Mouse (Mus musculus) forebrain, embryonic 11.5 days (tissue): ENCODE results near the gene Cmtm8. TPM values are rescaled to one million over a fixed set of nuclear protein-coding genes. Genes with fewer than 3 reads are reported as not detected.

Experiments used
- ATAC-seq: fragments of 200-750 bp; cut with Nextera tagmentation; replicated peaks from 2 replicates; pipeline ENCODE4 v1.8.0; 2017; ENCODE audit warnings: moderate TSS enrichment; ENCODE audit not compliant: low FRiP score
- DNase-seq: peaks from one replicate; pipeline ENCODE4 v3.0.0-alpha.2; 2017; ENCODE audit warnings: low spot score
- H3K27ac ChIP-seq: fragments of 300-500 bp; sonication (generic); 2 replicates; pipeline ENCODE4 v1.5.1; 2014; ENCODE audit warnings: low read depth, low read length
- H3K27me3 ChIP-seq: fragments of 300-500 bp; sonication (generic); 2 replicates; pipeline ENCODE4 v1.6.1; 2014; ENCODE audit warnings: mild to moderate bottlenecking, low read length, mixed read lengths; ENCODE audit not compliant: control insufficient read depth, insufficient read depth
- H3K36me3 ChIP-seq: fragments of 300-500 bp; sonication (generic); 2 replicates; pipeline ENCODE4 v1.6.1; 2014; ENCODE audit warnings: mild to moderate bottlenecking, low read length, moderate library complexity, mixed read lengths; ENCODE audit not compliant: control insufficient read depth, insufficient read depth
- H3K4me1 ChIP-seq: fragments of 300-500 bp; sonication (generic); replicated peaks from 2 replicates; pipeline ENCODE4 v1.6.1; 2014; ENCODE audit warnings: low read length, mixed read lengths; ENCODE audit not compliant: control insufficient read depth, insufficient read depth
- H3K4me2 ChIP-seq: fragments of 300-500 bp; sonication (generic); 2 replicates; pipeline ENCODE4 v1.6.1; 2014; ENCODE audit warnings: low read depth, mild to moderate bottlenecking, low read length, moderate library complexity, mixed read lengths; ENCODE audit not compliant: severe bottlenecking
- H3K4me3 ChIP-seq: fragments of 300-500 bp; sonication (generic); 2 replicates; pipeline ENCODE4 v1.5.1; 2014; ENCODE audit warnings: low read depth, low read length
- H3K9ac ChIP-seq: fragments of 300-500 bp; sonication (generic); 2 replicates; pipeline ENCODE4 v1.6.1; 2014; ENCODE audit warnings: low read length
- H3K9me3 ChIP-seq: fragments of 300-500 bp; sonication (generic); 2 replicates; pipeline ENCODE4 v1.6.1; 2016; ENCODE audit warnings: low read length, mixed read lengths; ENCODE audit not compliant: control insufficient read depth
- WGBS: fragments of 180-500 bp; shearing (Covaris S2); extraction: QIAGEN DNeasy Blood & Tissue Kit; methylation state at CpG from one replicate; pipeline ENCODE4 v1.1.7; 2014; 5-methylcytosine and 5-hydroxymethylcytosine counted together
- polyA plus RNA-seq: library from polyadenylated mRNA; unstranded; fragments of >200 nt; fragmentation: Nextera tagmentation; extraction: Ambion mirVana; gene quantifications from 2 replicates; pipeline ENCODE4 v1.2.1, GENCODE M21; 2014

Gene Cmtm8
- polyA plus RNA-seq, 1 experiment from 2014 or later: 19.1 TPM

DNA sequence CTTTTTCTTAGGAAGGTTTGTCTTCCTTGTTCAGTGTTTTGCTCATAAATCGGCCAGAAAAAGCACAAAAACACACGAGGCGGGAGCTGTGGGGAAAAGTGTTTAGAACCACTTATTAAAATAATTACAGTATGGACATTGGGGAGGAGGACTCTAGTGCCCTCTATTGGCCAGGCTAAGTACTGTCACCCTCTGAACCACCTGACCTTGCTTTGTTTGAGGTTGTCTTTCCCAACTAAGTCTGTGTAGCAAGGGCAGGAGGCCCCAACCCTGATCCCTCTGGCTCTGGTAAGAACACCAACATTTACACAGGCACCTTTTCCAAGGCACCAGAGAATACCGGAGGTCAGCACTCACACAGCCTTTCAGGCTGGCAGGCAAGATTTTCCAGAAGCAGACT, 28.6 kb downstream of the Cmtm8 start:
- Histone ChIP-seq H3K27ac (no peak overlapping the region), H3K9me3 (no peaks in the 10 kb centered on the region), H3K4me1 (no peaks in the 10 kb centered on the region), H3K27me3 (no peaks in the 10 kb centered on the region), H3K4me2 (no peak overlapping the region), H3K9ac (no peak overlapping the region), H3K4me3 (no peak overlapping the region), H3K36me3 (no peaks in the 10 kb centered on the region)
- WGBS: 80% methylated on average over 4 of the region's 4 CpGs
- ATAC-seq (no peak), DNase-seq (no peak)

DNA sequence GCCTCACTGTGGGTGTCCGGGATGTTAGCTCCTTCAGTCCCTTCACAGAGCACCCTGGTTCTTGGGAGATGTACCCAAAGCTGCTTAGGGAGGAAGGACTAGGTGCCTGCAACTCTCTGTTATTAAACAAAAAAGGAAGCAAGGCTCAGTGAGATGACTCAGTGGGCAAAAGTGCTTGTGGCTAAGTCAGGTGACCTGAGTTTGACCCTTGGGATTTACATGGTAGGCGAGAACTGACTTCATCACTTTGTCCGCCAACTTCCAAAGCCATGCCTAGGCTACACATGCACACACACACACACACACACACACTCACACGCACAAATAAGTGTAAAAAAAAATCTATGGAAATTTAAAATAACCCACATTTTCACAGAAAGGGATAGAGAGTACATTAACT, 32.0 kb downstream of the Cmtm8 start:
- no peak overlapping the region for H3K4me3 ChIP-seq
- DNase-seq (no peak), ATAC-seq (no peak)
- no peak overlapping the region for H3K9ac ChIP-seq
- no peaks in the 10 kb centered on the region for H3K4me1 ChIP-seq
- no peaks in the 10 kb centered on the region for H3K9me3 ChIP-seq
- H3K4me2 ChIP-seq: no peak overlapping the region
- 91% methylated on average over 4 of the region's 4 CpGs for WGBS
- no peaks in the 10 kb centered on the region for H3K27me3 ChIP-seq
- no peaks in the 10 kb centered on the region for H3K36me3 ChIP-seq
- no peak overlapping the region for H3K27ac ChIP-seq

DNA sequence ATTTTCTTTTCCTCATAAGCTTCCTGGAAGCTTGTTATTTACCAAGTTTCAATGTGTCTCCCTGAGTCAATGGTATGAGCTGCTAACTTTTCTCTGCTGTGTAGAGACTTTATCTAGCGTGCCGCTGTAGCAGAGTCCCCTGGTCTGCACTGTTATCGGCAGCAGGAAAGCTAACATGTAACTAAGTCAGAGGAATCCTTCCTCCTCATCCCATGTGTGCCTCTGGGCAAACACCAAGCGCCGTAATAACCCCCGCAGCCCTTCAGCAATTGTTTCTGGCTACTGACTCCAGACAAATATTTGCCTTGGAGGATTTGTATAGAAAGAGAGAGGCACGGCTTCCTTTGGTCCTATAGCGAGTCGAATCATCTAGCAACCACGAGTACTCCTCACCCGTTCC, 33.1 kb downstream of the Cmtm8 start:
- Histone ChIP-seq H3K9me3 (no peaks in the 10 kb centered on the region), H3K4me1 (no peaks in the 10 kb centered on the region), H3K27me3 (no peaks in the 10 kb centered on the region), H3K4me2 (no peak overlapping the region), H3K27ac (no peak overlapping the region), H3K9ac (no peak overlapping the region), H3K4me3 (no peak overlapping the region), H3K36me3 (no peaks in the 10 kb centered on the region)
- WGBS: 87% methylated on average over 11 of the region's 11 CpGs
- no peak for DNase-seq
- no peak for ATAC-seq

DNA sequence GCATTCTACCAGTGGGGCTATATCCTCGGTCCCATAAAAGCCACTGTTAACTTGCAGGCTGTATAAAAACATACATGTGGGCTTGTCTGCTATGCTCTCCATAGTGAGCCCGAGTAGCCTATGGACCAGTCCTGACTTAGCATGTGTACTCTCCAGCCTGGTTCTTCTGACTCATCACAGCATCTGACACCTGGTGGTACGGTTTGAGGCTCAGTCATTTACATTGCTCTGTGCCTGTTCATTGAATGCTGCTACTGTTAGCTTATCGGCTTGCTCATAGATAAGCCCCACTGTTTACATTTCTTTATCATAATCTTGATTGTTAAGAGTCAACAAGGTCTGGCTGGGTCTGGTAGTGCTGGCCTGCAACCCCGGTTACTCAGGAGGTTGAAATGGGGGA, 35.3 kb downstream of the Cmtm8 start:
- Histone ChIP-seq H3K27ac (no peak overlapping the region), H3K9ac (no peak overlapping the region), H3K27me3 (no peaks in the 10 kb centered on the region), H3K4me2 (no peak overlapping the region), H3K4me1 (no peaks in the 10 kb centered on the region), H3K9me3 (no peaks in the 10 kb centered on the region), H3K4me3 (no peak overlapping the region), H3K36me3 (no peaks in the 10 kb centered on the region)
- no peak for ATAC-seq
- 90% methylated on average over 5 of the region's 5 CpGs for WGBS
- no peak for DNase-seq

DNA sequence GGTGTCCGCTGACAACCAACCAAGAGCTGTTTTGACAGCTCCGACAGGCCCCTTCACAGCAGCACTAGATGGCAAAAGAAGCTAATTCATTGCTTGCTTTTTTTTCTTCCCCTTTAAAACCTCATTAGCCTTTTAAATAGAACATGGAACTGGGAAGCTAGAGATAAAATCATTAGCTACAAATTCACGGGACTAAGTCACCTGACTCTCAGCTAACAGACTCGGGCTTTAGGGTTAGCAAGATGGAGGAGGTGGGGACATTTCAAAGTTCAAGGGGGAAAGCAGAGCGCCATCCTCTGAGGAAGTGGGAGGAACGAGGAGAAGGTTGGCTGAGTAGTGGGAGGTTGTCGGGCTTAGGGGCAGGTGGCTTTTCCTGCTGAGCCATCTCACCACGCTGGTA, 36.7 kb downstream of the Cmtm8 start:
- no peak overlapping the region for H3K4me2 ChIP-seq
- no peak overlapping the region for H3K4me3 ChIP-seq
- no peak overlapping the region for H3K9ac ChIP-seq
- ATAC-seq: no peak
- no peaks in the 10 kb centered on the region for H3K4me1 ChIP-seq
- no peaks in the 10 kb centered on the region for H3K27me3 ChIP-seq
- H3K9me3 ChIP-seq: no peaks in the 10 kb centered on the region
- DNase-seq: no peak
- H3K36me3 ChIP-seq: no peaks in the 10 kb centered on the region
- no peak overlapping the region for H3K27ac ChIP-seq
- 64% methylated on average over 8 of the region's 8 CpGs for WGBS

DNA sequence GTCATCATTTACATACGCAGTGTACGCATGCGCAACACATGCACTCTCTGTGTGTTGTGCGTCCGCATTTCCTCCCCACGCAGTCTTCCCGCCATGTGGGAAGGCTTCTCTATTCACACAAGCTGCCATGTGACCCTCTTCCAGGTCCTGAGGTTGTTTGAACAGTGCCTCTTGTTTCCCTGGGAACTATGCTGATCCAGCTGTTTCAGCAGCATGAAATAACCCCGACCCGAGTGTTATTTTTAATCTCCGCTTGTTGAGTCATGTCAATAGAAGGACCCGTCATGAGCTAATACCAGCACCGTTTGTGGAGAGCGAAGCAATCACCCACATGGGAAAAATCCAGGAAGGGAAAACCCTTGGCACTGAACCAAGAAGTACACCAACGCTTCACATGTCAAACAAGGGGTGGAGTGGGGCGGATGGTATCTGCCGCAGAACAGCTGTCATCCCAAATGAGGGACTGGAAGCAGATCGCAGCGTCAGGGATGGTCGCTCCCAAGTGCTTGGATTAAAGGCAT, 38.7 kb downstream of the Cmtm8 start:
- Histone ChIP-seq H3K27me3 (no peaks in the 10 kb centered on the region), H3K4me2 (no peak overlapping the region), H3K4me3 (no peak overlapping the region), H3K9ac (no peak overlapping the region), H3K27ac (no peak overlapping the region), H3K4me1 (no peaks in the 10 kb centered on the region), H3K9me3 (no peaks in the 10 kb centered on the region), H3K36me3 (no peaks in the 10 kb centered on the region)
- no peak for DNase-seq
- WGBS: 86% methylated on average over 19 of the region's 19 CpGs
- ATAC-seq: no peak

DNA sequence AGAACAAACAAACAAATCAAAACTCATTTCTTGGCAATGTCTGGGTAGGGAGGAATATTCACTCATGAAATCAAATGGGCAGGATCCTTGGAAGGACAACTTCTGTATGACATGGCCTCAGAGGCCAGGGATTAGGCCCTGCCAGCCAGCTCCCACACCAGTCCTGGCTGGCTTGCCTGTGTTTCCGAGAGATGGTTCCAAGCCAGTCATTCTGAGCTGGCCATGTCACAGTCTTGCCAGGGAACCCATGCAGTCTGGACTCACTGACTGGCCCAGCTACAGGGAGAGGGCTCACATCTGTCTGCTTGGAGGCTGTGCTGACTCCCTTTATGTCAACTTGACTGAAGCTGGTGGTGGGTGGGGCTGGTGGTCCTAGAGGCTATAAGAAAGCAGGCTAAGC, 41.8 kb downstream of the Cmtm8 start:
- WGBS: 90% methylated on average over 1 of the region's 1 CpGs
- Histone ChIP-seq H3K4me1 (no peaks in the 10 kb centered on the region), H3K27ac (no peak overlapping the region)

DNA sequence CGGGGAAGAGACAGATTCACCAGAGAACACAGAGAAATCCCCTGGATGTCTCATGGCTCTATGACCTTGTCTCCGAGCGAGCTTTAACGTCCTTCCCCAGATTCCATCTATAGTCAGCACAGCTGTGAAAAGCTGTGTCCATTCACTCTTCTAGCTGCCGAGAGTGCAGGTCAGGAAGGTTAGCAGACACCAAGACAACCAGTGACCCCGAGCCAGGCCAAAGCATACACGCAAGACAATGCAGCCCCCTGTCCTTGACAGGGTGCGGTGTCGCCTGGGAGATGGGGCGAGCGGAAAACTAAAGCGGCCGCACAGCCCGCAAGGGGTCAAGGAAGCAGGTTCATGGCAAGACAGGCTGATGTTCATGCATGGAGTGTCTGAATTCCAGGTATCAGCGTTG, 42.7 kb downstream of the Cmtm8 start:
- Histone ChIP-seq H3K4me3 (no peak overlapping the region), H3K36me3 (no peaks in the 10 kb centered on the region), H3K9ac (no peak overlapping the region), H3K27me3 (no peaks in the 10 kb centered on the region), H3K9me3 (no peaks in the 10 kb centered on the region), H3K4me2 (no peak overlapping the region), H3K4me1 (no peaks in the 10 kb centered on the region), H3K27ac (no peak overlapping the region)
- WGBS: 38% methylated on average over 15 of the region's 15 CpGs
- ATAC-seq (no peak), DNase-seq (no peak)

More for the DNA sequence above, 41.8 kb downstream of the Cmtm8 start:
- ATAC-seq (no peak), DNase-seq (no peak)
- no peak overlapping the region for H3K9ac ChIP-seq
- no peak overlapping the region for H3K4me3 ChIP-seq
- no peaks in the 10 kb centered on the region for H3K9me3 ChIP-seq
- no peaks in the 10 kb centered on the region for H3K36me3 ChIP-seq
- no peak overlapping the region for H3K4me2 ChIP-seq
- no peaks in the 10 kb centered on the region for H3K27me3 ChIP-seq

DNA sequence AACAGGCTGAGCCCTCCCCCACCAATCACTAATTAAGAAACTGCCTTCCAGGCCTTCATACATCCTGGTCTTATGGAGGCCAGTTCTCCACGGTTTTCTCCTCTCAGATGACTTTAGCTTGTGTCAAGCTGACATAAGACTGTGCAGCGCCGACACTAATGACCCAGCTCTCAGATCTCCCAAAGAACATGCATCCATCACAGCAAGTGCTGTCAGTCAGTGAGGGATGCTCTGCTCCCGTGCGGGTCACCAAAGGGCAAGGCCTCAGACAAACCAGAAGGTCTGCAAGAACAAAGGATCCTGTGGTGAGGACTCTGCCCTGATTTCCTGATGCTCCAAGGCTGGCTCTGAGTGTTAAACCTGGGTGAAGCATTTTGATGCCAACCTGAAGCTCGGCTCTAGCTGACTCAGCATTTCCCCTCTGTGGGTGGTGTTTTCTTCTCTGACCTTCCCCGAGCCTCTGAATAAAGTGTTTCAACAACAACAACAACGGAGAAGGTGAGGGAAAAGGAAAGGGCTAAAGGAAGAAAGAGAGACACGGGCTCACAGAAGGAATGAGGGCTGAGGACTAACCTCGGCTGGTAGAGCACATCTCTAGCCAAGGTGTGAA, 44.4 kb downstream of the Cmtm8 start:
- H3K4me1 ChIP-seq: no peaks in the 10 kb centered on the region
- H3K27ac ChIP-seq: no peak overlapping the region
- WGBS: 45% methylated on average over 10 of the region's 10 CpGs
- no peak overlapping the region for H3K4me2 ChIP-seq
- H3K27me3 ChIP-seq: no peaks in the 10 kb centered on the region
- no peaks in the 10 kb centered on the region for H3K9me3 ChIP-seq
- no peaks in the 10 kb centered on the region for H3K36me3 ChIP-seq
- H3K9ac ChIP-seq: no peak overlapping the region
- ATAC-seq (no peak), DNase-seq (no peak)
- H3K4me3 ChIP-seq: no peak overlapping the region
